Mouse (Mus musculus) embryo, embryonic 10 days (tissue): ENCODE measurements around the gene Ect2.

Experiments used
- DNase-seq: peaks from one replicate; pipeline ENCODE4 v3.0.0-alpha.2; 2015; ENCODE audit warnings: low spot score

Gene Ect2

DNA sequence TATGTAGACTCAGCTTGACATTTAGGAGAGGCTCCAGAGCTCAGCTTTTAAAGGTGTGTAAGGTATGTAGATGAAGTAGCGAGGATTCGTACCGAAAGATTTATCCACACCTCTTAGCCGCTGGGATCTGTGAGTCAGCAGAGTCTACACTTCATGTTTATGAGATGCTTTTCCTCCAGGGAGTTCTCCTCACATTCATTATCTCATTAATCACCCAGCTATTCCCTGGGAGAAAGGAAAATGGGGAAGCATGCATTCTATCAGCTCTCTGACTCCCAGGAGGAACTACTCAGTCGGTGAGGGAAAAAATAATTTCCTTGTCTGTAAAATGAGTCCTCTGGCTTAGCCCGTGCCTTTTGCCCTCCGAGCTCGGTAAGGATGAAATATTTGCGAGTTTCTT is 83.3 kb downstream of the Ect2 start:
- DNase-seq: no peak

DNA sequence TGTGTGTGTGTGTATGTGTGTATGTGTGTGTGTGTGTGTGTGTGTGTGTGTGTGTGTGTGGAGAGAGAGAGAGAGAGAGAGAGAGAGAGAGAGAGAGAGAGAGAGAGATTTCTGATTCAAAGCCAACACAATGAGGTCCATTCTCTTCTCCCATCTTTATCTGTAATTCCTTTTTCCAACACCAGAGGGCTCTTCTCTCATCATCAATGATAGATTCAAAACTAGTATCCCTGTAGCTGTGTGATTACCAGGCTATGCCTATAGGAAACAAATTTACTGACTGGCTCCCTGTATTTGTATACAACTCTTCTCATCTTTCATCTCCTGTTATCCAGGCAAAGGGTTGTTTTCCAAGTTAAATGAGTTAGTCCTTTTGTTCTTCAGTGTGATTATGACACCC is 86.5 kb downstream of the Ect2 start:
- peak; percentile 15 for DNase-seq

DNA sequence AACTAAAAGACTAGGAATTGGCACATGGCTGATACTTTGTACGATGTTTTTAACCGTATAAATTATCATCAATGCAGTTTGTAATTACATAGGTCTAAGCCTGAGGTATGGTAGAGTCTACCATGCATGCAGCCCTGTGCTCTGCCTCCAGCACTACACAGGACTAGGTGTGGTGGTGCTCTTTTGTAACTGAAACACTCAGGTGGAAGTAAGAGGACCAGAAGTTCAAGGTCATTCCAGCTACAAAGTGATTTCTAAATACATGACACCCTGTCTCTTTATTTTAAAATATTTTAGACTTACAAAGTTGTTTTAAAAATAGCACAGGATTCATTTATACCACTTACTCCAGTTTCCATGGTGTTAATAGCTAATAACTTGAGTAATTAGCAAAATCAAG is 88.8 kb downstream of the Ect2 start:
- no peak for DNase-seq

DNA sequence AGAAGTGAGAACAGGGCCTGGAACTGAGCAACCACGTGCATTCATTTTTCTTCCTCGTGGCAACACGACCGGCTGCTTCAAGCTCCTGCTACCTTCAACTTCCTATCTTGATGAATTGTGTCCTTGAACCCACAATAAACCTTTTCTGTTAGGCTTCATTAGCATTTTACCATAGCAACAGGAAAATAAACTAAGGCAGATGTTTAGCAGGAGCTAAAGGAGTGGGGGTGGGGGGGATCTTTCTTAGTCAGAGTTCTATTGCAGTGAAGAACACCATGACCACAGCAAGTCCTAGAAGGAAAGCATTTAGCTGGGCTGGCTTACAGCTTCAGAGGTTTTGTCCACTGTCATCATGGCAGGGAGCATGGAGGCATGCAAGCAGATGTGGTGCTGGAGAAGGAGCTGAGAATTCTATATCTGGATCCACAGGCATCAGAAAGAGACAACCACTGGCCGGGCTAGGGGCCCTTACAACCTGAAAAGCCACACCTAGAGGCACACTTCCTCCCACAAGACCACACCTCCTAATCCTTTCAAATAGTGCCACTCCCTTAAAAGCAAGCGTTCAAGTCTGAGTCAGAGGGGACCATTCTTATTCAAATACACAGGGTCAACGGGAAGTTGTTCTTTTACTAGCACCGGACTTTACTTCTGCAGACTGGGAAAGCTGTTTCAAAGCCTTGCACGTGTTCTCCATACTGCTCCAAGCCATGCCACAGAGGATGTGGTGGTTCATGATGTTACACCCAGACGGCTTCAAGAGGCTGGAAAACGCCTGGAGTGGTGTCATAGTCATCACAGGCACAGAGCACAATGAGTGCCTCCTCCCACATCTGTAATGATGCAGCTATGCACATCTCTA is 90.0 kb downstream of the Ect2 start:
- DNase-seq: no peak

DNA sequence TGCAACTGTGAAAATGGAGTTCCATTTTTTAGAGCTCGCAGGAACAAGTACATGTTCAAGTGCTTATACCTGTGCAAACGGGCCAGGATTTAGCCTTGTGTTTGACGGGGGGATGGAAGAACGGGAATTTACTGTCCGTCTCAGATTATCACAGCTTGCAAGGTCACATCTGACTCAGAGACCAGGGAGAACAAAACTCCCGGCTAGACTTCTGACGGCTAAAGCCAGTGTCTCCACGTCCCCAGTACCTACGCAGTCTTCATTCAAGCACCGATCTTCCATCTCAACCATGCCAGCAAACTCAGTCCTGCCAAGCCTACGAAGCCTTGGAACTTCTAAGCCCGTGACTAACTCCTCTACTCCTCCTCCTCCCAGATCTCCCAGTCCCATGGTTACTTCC is 93.2 kb downstream of the Ect2 start:
- no peak for DNase-seq

DNA sequence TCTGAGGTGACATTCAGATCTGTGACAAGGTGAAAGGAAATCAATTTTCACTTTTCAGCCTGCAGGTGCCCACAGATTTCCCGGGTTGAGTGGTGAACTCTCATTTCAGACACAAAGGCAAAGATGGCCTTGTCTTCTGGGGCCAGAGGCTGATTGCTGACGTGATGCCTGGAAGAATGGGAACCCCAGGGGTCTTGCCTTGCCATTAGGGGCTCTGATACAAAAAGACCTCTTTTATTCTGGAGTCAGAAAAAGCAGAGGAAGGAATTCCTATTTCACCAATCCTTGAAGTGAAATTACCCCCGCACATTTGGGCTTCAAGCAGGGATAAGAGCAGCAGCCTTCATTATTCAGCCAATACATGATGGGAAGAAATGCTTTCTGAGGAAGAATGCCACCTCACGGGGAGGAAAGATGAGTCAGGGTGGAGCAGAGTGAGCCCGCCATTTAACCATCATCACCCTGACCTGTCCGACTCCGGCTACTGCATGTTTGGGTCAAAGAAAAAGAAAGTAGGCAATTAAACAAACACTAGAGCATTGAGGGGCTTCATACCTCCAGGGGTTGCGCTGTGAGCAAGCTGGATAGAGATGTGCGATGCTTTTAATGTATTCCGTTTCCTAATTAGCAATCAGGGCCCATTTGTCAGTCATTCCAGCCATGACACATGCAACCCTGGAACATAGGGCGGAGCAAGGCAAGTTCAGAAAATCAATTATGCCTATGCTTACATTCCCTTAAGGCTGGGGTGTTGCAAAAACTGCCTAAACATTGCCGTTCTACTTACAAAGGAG is 94.0 kb downstream of the Ect2 start:
- no peak for DNase-seq

DNA sequence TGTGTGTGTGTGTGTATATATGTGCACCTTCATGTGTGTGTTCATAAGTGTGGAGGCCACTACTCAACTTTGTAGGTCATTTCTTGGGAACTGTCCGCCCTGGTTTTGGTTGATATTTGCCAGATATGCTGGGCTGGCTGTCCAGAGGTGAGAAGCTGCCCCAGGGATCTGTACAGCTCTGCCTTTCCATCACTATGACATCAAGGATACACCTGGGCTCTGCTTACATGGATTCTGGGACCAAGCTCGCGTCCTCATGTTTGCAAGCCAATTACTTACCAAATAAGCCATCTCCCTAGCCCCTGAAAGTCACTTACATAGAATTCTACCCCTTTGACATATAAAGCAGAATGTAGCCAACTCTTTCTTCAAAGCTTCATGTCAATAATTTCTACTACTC is 98.2 kb downstream of the Ect2 start:
- DNase-seq: no peak

DNA sequence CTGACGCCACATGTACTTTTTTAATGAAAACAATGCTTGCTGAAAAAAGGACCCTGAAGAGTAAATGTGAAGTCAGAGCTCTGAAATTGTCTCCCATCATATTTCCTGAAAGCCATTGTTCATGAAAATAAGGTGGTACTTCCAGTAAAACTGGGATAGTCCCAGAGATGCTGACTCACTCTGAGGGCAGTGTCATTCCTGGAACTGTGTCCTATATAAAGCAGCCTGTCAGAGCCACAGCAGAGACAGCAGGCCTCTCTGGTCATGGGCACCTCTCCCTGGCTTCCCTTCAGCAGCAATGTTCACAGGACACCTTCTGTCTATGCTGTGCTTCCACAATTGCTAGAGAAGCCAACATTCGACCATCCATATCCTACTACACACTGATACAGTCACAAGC is 98.9 kb downstream of the Ect2 start:
- DNase-seq: no peak
